Mouse (Mus musculus) intestine, postnatal 0 days (tissue): ENCODE data around the gene Ankrd9. TPM values are rescaled to one million over a fixed set of nuclear protein-coding genes. Genes with fewer than 3 reads are reported as not detected.

Experiments used
- ATAC-seq: fragments of 200-750 bp; cut with Nextera tagmentation; 2 replicates; pipeline ENCODE4 v1.8.0; 2017; ENCODE audit warnings: mild to moderate bottlenecking, moderate TSS enrichment, moderate library complexity
- H3K27ac ChIP-seq: fragments of 300-500 bp; sonication (generic); 2 replicates; pipeline ENCODE4 v1.5.1; 2014; ENCODE audit warnings: mild to moderate bottlenecking, low read depth, low read length, moderate library complexity
- H3K27me3 ChIP-seq: fragments of 300-500 bp; sonication (generic); replicated peaks from 2 replicates; pipeline ENCODE4 v1.6.1; 2014; ENCODE audit warnings: low read length, mixed read lengths; ENCODE audit not compliant: control insufficient read depth, insufficient read depth
- H3K36me3 ChIP-seq: fragments of 300-500 bp; sonication (generic); 2 replicates; pipeline ENCODE4 v1.6.1; 2014; ENCODE audit warnings: mild to moderate bottlenecking, moderate library complexity; ENCODE audit not compliant: control insufficient read depth, insufficient read depth
- H3K4me1 ChIP-seq: fragments of 300-500 bp; sonication (generic); replicated peaks from 2 replicates; pipeline ENCODE4 v1.6.1; 2014; ENCODE audit warnings: antibody characterized with exemption, low read length, mixed read lengths; ENCODE audit not compliant: control insufficient read depth, insufficient read depth
- H3K4me2 ChIP-seq: fragments of 300-500 bp; sonication (generic); replicated peaks from 2 replicates; pipeline ENCODE4 v1.6.1; 2014; ENCODE audit warnings: low read depth, mild to moderate bottlenecking, moderate library complexity
- H3K4me3 ChIP-seq: fragments of 300-500 bp; sonication (generic); 2 replicates; pipeline ENCODE4 v1.5.1; 2014; ENCODE audit warnings: low read depth, low read length
- H3K9ac ChIP-seq: fragments of 300-500 bp; sonication (generic); 2 replicates; pipeline ENCODE4 v1.6.1; 2014; ENCODE audit warnings: mild to moderate bottlenecking, low read depth, low read length
- H3K9me3 ChIP-seq: fragments of 300-500 bp; sonication (generic); 2 replicates; pipeline ENCODE4 v1.6.1; 2016; ENCODE audit warnings: mixed run types; ENCODE audit not compliant: control insufficient read depth
- CTCF ChIP-seq: sonication (generic); IDR thresholded peaks from 2 replicates; pipeline ENCODE4 v1.5.1; 2016; ENCODE audit warnings: low read depth, mild to moderate bottlenecking, control low read depth, antibody characterized with exemption, moderate library complexity
- WGBS: fragments of 180-500 bp; shearing (Covaris S2); extraction: QIAGEN DNeasy Blood & Tissue Kit; methylation state at CpG from one replicate; pipeline ENCODE4 v1.1.7; 2014; 5-methylcytosine and 5-hydroxymethylcytosine counted together
- polyA plus RNA-seq: library from polyadenylated mRNA; unstranded; fragments of >200 nt; fragmentation: Nextera tagmentation; extraction: Ambion mirVana; gene quantifications from 2 replicates; pipeline ENCODE4 v1.2.1, GENCODE M21; 2015

The Ankrd9 gene
- polyA plus RNA-seq, 1 experiment from 2014 or later, result 76.3 TPM

- H3K9ac ChIP-seq, result no peak overlapping the region
- H3K4me3 ChIP-seq, result no peak overlapping the region
- 85% methylated on average over 4 of the region's 4 CpGs for WGBS
- H3K27me3 ChIP-seq, result no peaks in the 10 kb centered on the region
- H3K27ac ChIP-seq, result 0 out of 2 replicates have a peak overlapping the region, but pooled peaks have one; percentile 1
- no peak for ATAC-seq
- no peaks in the 10 kb centered on the region for H3K4me1 ChIP-seq
- no peak for TF ChIP-seq CTCF
- no peaks in the 10 kb centered on the region for H3K9me3 ChIP-seq
- H3K4me2 ChIP-seq, result no peak overlapping the region
- peaks cover 66% of the 10 kb centered on the region for H3K36me3 ChIP-seq
Observed at GRCm38 (mm10) chr12:110973829-110974228, 5.0 kb downstream of the Ankrd9 start.

GRCm38 (mm10) chr12:110971972-110972371 lies 6.9 kb downstream of the Ankrd9 start:
- no peak overlapping the region for H3K27ac ChIP-seq

GRCm38 (mm10) chr12:110970408-110970807 lies 8.4 kb downstream of the Ankrd9 start:
- H3K27ac ChIP-seq, result no peak overlapping the region
- no peaks in the 10 kb centered on the region for H3K4me1 ChIP-seq
- H3K4me3 ChIP-seq, result no peak overlapping the region
- H3K27me3 ChIP-seq, result no peaks in the 10 kb centered on the region
- H3K9ac ChIP-seq, result no peak overlapping the region
- no peaks in the 10 kb centered on the region for H3K9me3 ChIP-seq
- no peak overlapping the region for H3K4me2 ChIP-seq
- WGBS, result 91% methylated on average over 5 of the region's 5 CpGs
- no peak for TF ChIP-seq CTCF
- ATAC-seq, result no peak
- peaks cover 49% of the 10 kb centered on the region for H3K36me3 ChIP-seq

More at GRCm38 (mm10) chr12:110971972-110972371, 6.9 kb downstream of the Ankrd9 start:
- Histone ChIP-seq H3K27me3 (no peaks in the 10 kb centered on the region), H3K4me3 (no peak overlapping the region), H3K4me2 (no peak overlapping the region), H3K9ac (no peak overlapping the region), H3K9me3 (no peaks in the 10 kb centered on the region), H3K4me1 (no peaks in the 10 kb centered on the region), H3K36me3 (peaks cover 64% of the 10 kb centered on the region)
- no peak for ATAC-seq
- WGBS, result 91% methylated on average over 5 of the region's 5 CpGs
- TF ChIP-seq CTCF, result no peak

GRCm38 (mm10) chr12:110967146-110967545 lies 11.7 kb downstream of the Ankrd9 start:
- no peak for TF ChIP-seq CTCF
- peak; percentile 93 for ATAC-seq
- H3K9ac ChIP-seq, result no peak overlapping the region
- no peak overlapping the region for H3K4me2 ChIP-seq
- no peaks in the 10 kb centered on the region for H3K4me1 ChIP-seq
- no peak overlapping the region for H3K4me3 ChIP-seq
- H3K9me3 ChIP-seq, result no peaks in the 10 kb centered on the region
- H3K27me3 ChIP-seq, result no peaks in the 10 kb centered on the region
- 45% methylated on average over 2 of the region's 2 CpGs for WGBS
- H3K27ac ChIP-seq, result peak overlapping the region; percentile 35; the same call in 1 of the 2 replicates
- H3K36me3 ChIP-seq, result peaks cover 34% of the 10 kb centered on the region

GRCm38 (mm10) chr12:110966079-110966478 lies 12.8 kb downstream of the Ankrd9 start:
- ATAC-seq, result no peak
- no peak overlapping the region for H3K9ac ChIP-seq
- no peak for TF ChIP-seq CTCF
- no peaks in the 10 kb centered on the region for H3K27me3 ChIP-seq
- H3K36me3 ChIP-seq, result peaks cover 30% of the 10 kb centered on the region
- no peak overlapping the region for H3K4me3 ChIP-seq
- WGBS, result 86% methylated on average over 4 of the region's 4 CpGs
- H3K9me3 ChIP-seq, result no peaks in the 10 kb centered on the region
- H3K27ac ChIP-seq, result no peak overlapping the region
- H3K4me2 ChIP-seq, result no peak overlapping the region
- no peaks in the 10 kb centered on the region for H3K4me1 ChIP-seq

GRCm38 (mm10) chr12:110965500-110965899 lies 13.3 kb downstream of the Ankrd9 start:
- Histone ChIP-seq H3K9me3 (no peaks in the 10 kb centered on the region), H3K36me3 (peaks cover 27% of the 10 kb centered on the region), H3K9ac (no peak overlapping the region), H3K27me3 (no peaks in the 10 kb centered on the region), H3K4me1 (no peaks in the 10 kb centered on the region), H3K27ac (no peak overlapping the region), H3K4me2 (no peak overlapping the region), H3K4me3 (no peak overlapping the region)
- TF ChIP-seq CTCF, result no peak
- no peak for ATAC-seq
- WGBS, result 53% methylated on average over 3 of the region's 3 CpGs

- Histone ChIP-seq H3K27me3 (no peaks in the 10 kb centered on the region), H3K9me3 (no peaks in the 10 kb centered on the region), H3K4me3 (no peak overlapping the region), H3K36me3 (peaks cover 12% of the 10 kb centered on the region; the same call in 1 of the 2 replicates), H3K9ac (no peak overlapping the region), H3K4me1 (no peaks in the 10 kb centered on the region), H3K4me2 (no peak overlapping the region), H3K27ac (no peak overlapping the region)
- 38% methylated on average over 2 of the region's 2 CpGs for WGBS
- TF ChIP-seq CTCF, result no peak
- ATAC-seq, result no peak
Observed at GRCm38 (mm10) chr12:110961973-110962372, 16.9 kb downstream of the Ankrd9 start.
